Mouse (Mus musculus): ENCODE data around the gene Tnfsf13. TPM values are rescaled to one million over a fixed set of nuclear protein-coding genes. Genes with fewer than 3 reads are reported as not detected.
A peak's percentile ranks its signal among the peaks of the same experiment; 100 is the strongest.

Tnfsf13 gene
- polyA plus RNA-seq, 1 experiment from 2014 or later, result 0.24 TPM

GRCm38 (mm10) chr11:69684128-69684745 lies 1.3 kb downstream of the Tnfsf13 start:
- peaks cover 16 to 35% of the 10 kb centered on the region in 2 experiments for H3K4me1 ChIP-seq (ENCODE audit: control insufficient read depth in 2 of 2, insufficient read depth in 2 of 2, low read length in 2 of 2)
- no peak for ATAC-seq (ENCODE audit: insufficient number of reproducible peaks, insufficient read depth, low FRiP score, low read depth)

DNA sequence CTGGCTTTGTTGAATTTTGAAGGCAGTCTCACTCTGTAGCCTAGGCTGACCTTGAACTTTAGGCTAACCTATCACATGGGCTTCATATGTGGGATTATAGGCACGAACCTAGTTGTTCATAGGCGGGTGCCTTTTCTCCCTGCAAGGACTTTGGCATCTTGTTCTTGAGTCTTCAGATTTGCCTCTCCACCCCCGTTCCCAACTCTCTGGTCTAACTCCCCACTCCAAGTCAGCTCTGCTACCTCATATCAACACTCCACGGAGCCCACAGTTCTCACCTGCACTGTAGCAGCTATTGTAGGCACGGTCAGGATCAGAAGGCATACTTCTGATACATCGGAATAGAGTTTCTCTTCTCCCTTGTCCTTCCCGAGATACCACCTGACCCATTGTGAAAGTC lies 2.0 kb downstream of the Tnfsf13 start:
- ATAC-seq (ENCODE audit: insufficient number of reproducible peaks, insufficient read depth, low FRiP score, low read depth), result no peak
- no peaks in the 10 kb centered on the region for H3K9me3 ChIP-seq (ENCODE audit: control insufficient read depth, low read length)
- no peak overlapping the region for H3K4me3 ChIP-seq (ENCODE audit: control insufficient read depth in 1 of 2, insufficient read depth in 1 of 2, low read depth in 1 of 2, low read length in 2 of 2)
- H3K36me3 ChIP-seq (ENCODE audit: control insufficient read depth, insufficient read depth, low read length), result peaks cover 19% of the 10 kb centered on the region
- no peak overlapping the region for H3K27ac ChIP-seq (replicated peaks in 1 of 2; ENCODE audit: control insufficient read depth in 1 of 2, insufficient read depth in 1 of 2, low read depth in 2 of 2, low read length in 2 of 2)
- WGBS, result 73% methylated on average over 7 of the region's 7 CpGs
- no peak overlapping the region for H3K4me2 ChIP-seq (ENCODE audit: low read length)
- no peaks in the 10 kb centered on the region for H3K27me3 ChIP-seq (ENCODE audit: control insufficient read depth, insufficient read depth, low read length)
- peaks cover 16 to 35% of the 10 kb centered on the region in 2 experiments for H3K4me1 ChIP-seq (ENCODE audit: control insufficient read depth in 2 of 2, insufficient read depth in 2 of 2, low read length in 2 of 2)
- H3K9ac ChIP-seq (ENCODE audit: low read length), result peak overlapping the region; percentile 31; the same call in 1 of the 2 replicates

More at GRCm38 (mm10) chr11:69684128-69684745, 1.3 kb downstream of the Tnfsf13 start:
- H3K9ac ChIP-seq (ENCODE audit: low read length), result peak overlapping the region; percentile 31; the same call in 1 of the 2 replicates
- peaks cover 12% of the 10 kb centered on the region for H3K36me3 ChIP-seq (ENCODE audit: control insufficient read depth, insufficient read depth, low read length)
- H3K9me3 ChIP-seq (ENCODE audit: control insufficient read depth, low read length), result no peaks in the 10 kb centered on the region
- H3K27ac ChIP-seq (replicated peaks in 1 of 2; ENCODE audit: control insufficient read depth in 1 of 2, insufficient read depth in 1 of 2, low read depth in 2 of 2, low read length in 2 of 2), result no peak overlapping the region
- no peak overlapping the region for H3K4me3 ChIP-seq (ENCODE audit: control insufficient read depth in 1 of 2, insufficient read depth in 1 of 2, low read depth in 1 of 2, low read length in 2 of 2)
- 67% methylated on average over 12 of the region's 12 CpGs for WGBS
- no peak overlapping the region for H3K4me2 ChIP-seq (ENCODE audit: low read length)
- H3K27me3 ChIP-seq (ENCODE audit: control insufficient read depth, insufficient read depth, low read length), result no peaks in the 10 kb centered on the region

DNA sequence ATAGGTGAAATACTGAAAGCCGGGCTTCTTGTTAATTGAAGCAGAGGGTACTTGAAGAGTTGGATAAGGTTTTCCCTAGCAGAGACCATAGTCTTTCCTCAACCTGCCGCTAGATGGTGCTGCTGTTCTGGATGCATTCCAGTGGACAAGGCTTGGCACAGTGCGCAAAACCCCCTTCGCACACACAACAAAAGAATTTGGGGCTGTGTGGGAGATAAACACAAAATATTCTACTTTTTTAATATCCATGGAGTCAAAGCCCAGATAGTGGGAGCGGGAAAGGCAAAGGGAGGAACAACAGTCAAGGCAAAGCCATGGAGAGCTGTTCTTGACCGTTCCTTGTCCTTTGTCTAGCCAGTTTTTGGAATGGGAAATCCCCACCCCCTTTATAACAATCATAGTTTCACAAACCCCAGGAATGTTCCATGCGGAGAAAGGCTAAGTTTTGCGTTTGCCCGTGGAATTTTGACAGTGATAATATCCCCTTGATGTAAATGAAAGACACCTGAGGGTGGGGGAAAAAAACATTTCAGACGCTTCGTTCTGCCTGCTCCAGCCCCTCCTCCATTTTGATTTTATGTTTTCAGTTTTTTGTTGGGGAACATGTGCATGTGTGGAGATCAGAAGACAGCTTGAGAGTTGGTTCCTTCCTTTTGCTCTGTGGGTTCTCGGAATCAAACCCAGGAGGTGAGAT lies 2.6 kb downstream of the Tnfsf13 start:
- Histone ChIP-seq H3K36me3 (ENCODE audit: control insufficient read depth, insufficient read depth, low read length) (peaks cover 24% of the 10 kb centered on the region), H3K4me3 (ENCODE audit: control insufficient read depth in 1 of 2, insufficient read depth in 1 of 2, low read depth in 1 of 2, low read length in 2 of 2) (peak overlapping the region in 1 of 2 experiments; percentile 8; a peak in 1 of 4 replicates), H3K27ac (replicated peaks in 1 of 2; ENCODE audit: control insufficient read depth in 1 of 2, insufficient read depth in 1 of 2, low read depth in 2 of 2, low read length in 2 of 2) (peak overlapping the region; percentile 93; a peak in 3 of 4 replicates), H3K4me1 (ENCODE audit: control insufficient read depth in 2 of 2, insufficient read depth in 2 of 2, low read length in 2 of 2) (peaks cover 16 to 35% of the 10 kb centered on the region in 2 experiments), H3K27me3 (ENCODE audit: control insufficient read depth, insufficient read depth, low read length) (no peaks in the 10 kb centered on the region), H3K9ac (ENCODE audit: low read length) (peak overlapping the region; percentile 54), H3K9me3 (ENCODE audit: control insufficient read depth, low read length) (no peaks in the 10 kb centered on the region), H3K4me2 (ENCODE audit: low read length) (peak overlapping the region; percentile 92)
- no peak for ATAC-seq (ENCODE audit: insufficient number of reproducible peaks, insufficient read depth, low FRiP score, low read depth)
- 28% methylated on average over 12 of the region's 12 CpGs for WGBS

- peak overlapping the region; percentile 56 to 87 for H3K4me3 ChIP-seq (ENCODE audit: control insufficient read depth in 1 of 2, insufficient read depth in 1 of 2, low read depth in 1 of 2, low read length in 2 of 2)
- H3K27me3 ChIP-seq (ENCODE audit: control insufficient read depth, insufficient read depth, low read length), result no peaks in the 10 kb centered on the region
- ATAC-seq (ENCODE audit: insufficient number of reproducible peaks, insufficient read depth, low FRiP score, low read depth), result no peak
- peak overlapping the region; percentile 79 for H3K9ac ChIP-seq (ENCODE audit: low read length)
- 23% methylated on average over 24 of the region's 24 CpGs for WGBS
- peak overlapping the region; percentile 92 for H3K4me2 ChIP-seq (ENCODE audit: low read length)
- H3K27ac ChIP-seq (replicated peaks in 1 of 2; ENCODE audit: control insufficient read depth in 1 of 2, insufficient read depth in 1 of 2, low read depth in 2 of 2, low read length in 2 of 2), result peak overlapping the region; percentile 93
- peaks cover 16 to 35% of the 10 kb centered on the region in 2 experiments for H3K4me1 ChIP-seq (ENCODE audit: control insufficient read depth in 2 of 2, insufficient read depth in 2 of 2, low read length in 2 of 2)
- peaks cover 31% of the 10 kb centered on the region for H3K36me3 ChIP-seq (ENCODE audit: control insufficient read depth, insufficient read depth, low read length)
- H3K9me3 ChIP-seq (ENCODE audit: control insufficient read depth, low read length), result no peaks in the 10 kb centered on the region
These were observed 3.3 kb downstream of the Tnfsf13 start for GRCm38 (mm10) chr11:69682209-69682839.

GRCm38 (mm10) chr11:69681314-69682208 lies 4.0 kb downstream of the Tnfsf13 start, which contains the start of gene Senp3:
Gene Senp3, minus strand, starts transcription at chr11:69682084.
- WGBS, result under 1% methylated on average over 71 of the region's 80 CpGs
- ATAC-seq (ENCODE audit: insufficient number of reproducible peaks, insufficient read depth, low FRiP score, low read depth), result peak; percentile 92
- no peaks in the 10 kb centered on the region for H3K9me3 ChIP-seq (ENCODE audit: control insufficient read depth, low read length)
- no peaks in the 10 kb centered on the region for H3K27me3 ChIP-seq (ENCODE audit: control insufficient read depth, insufficient read depth, low read length)
- H3K4me2 ChIP-seq (ENCODE audit: low read length), result peak within 1 kb of the TSS; percentile 92
- peaks cover 39% of the 10 kb centered on the region for H3K36me3 ChIP-seq (ENCODE audit: control insufficient read depth, insufficient read depth, low read length)
- H3K9ac ChIP-seq (ENCODE audit: low read length), result peak within 1 kb of the TSS; percentile 79
- peak within 1 kb of the TSS; percentile 93 for H3K27ac ChIP-seq (replicated peaks in 1 of 2; ENCODE audit: control insufficient read depth in 1 of 2, insufficient read depth in 1 of 2, low read depth in 2 of 2, low read length in 2 of 2)
- peaks cover 13 to 31% of the 10 kb centered on the region in 2 experiments for H3K4me1 ChIP-seq (ENCODE audit: control insufficient read depth in 2 of 2, insufficient read depth in 2 of 2, low read length in 2 of 2)
- H3K4me3 ChIP-seq (ENCODE audit: control insufficient read depth in 1 of 2, insufficient read depth in 1 of 2, low read depth in 1 of 2, low read length in 2 of 2), result peak within 1 kb of the TSS; percentile 56 to 87

DNA sequence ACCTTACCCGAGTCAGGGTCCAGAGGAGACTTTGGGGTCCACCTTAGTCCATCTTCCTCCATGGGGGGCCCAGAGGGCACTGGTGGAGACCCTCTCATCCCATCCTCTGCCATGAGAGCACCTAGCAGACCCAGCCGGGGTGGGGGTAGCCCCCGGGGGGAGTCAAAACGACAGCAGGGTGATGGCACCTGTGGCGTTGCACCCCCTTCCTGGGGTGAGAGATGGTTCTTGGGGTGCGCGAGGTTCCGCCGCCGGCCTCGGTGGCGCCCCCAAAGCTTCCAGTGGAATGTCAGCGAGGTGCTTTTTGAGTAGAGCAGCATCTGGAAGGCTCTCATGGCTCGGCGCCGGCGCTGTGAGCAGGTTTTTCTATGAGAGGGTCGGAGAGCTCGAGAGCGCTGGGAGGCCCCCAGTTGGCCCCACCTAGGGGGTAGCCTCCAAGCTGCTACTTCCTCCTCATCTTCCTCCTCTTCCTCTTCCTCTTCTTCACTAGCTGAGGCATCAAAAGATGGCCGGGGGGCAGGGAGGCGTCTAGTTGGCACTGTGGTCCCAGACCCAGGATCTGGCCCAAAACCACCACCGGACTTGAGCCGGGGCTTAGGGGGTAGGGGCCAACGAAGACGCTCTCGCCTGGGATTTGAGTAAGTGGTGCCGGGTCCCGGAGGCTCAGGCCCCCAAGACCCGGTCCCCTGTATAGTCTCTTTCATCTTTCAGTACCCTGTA lies 5.3 kb downstream of the Tnfsf13 start:
- 88% methylated on average over 29 of the region's 30 CpGs for WGBS
- H3K9ac ChIP-seq (ENCODE audit: low read length), result peak overlapping the region; percentile 79; the same call in 1 of the 2 replicates
- peaks cover 3 to 19% of the 10 kb centered on the region in 2 experiments for H3K4me1 ChIP-seq (ENCODE audit: control insufficient read depth in 2 of 2, insufficient read depth in 2 of 2, low read length in 2 of 2)
- H3K27ac ChIP-seq (replicated peaks in 1 of 2; ENCODE audit: control insufficient read depth in 1 of 2, insufficient read depth in 1 of 2, low read depth in 2 of 2, low read length in 2 of 2), result 0 out of 4 replicates have a peak overlapping the region, but pooled peaks of 1 of the 2 experiments have one; percentile 1
- H3K4me2 ChIP-seq (ENCODE audit: low read length), result peak overlapping the region; percentile 92
- H3K27me3 ChIP-seq (ENCODE audit: control insufficient read depth, insufficient read depth, low read length), result no peaks in the 10 kb centered on the region
- H3K36me3 ChIP-seq (ENCODE audit: control insufficient read depth, insufficient read depth, low read length), result peaks cover 51% of the 10 kb centered on the region
- H3K9me3 ChIP-seq (ENCODE audit: control insufficient read depth, low read length), result no peaks in the 10 kb centered on the region
- peak overlapping the region in 1 of 2 experiments; percentile 56; a peak in 2 of 4 replicates for H3K4me3 ChIP-seq (ENCODE audit: control insufficient read depth in 1 of 2, insufficient read depth in 1 of 2, low read depth in 1 of 2, low read length in 2 of 2)
- ATAC-seq (ENCODE audit: insufficient number of reproducible peaks, insufficient read depth, low FRiP score, low read depth), result no peak

Data from heart, embryonic 14.5 days (tissue).